8 mouse cellular contexts compared by ENCODE assay signal in genomic region chr5:29569378-29570280, GRCm38 (mm10). TPM values are rescaled to one million over a fixed set of nuclear protein-coding genes. Genes with fewer than 3 reads are reported as not detected.
DNase-seq lines count a peak whose midpoint lies in the region; ATAC-seq and TF ChIP-seq lines count a peak whose summit lies in the region.

No protein-coding gene starts in this region.

- peak overlapping the region; percentile 86 for H3K4me3 ChIP-seq in heart, embryonic 11.5 days (ENCODE audit: low read depth, low read length)
- H3K4me3 ChIP-seq in hindbrain, embryonic 15.5 days: peak overlapping the region; percentile 90
- peak overlapping the region; percentile 90 for H3K4me3 ChIP-seq in liver, postnatal 0 days (ENCODE audit: low read depth, low read length)
- peak overlapping the region; percentile 99 for H3K4me3 ChIP-seq in testis, adult 2 months (ENCODE audit: control insufficient read depth, low read depth, low read length)

- H3K9ac ChIP-seq in heart, embryonic 11.5 days (ENCODE audit: low read depth, low read length): peak overlapping the region; percentile 85
- H3K9ac ChIP-seq in hindbrain, embryonic 15.5 days: peak overlapping the region; percentile 88
- peak overlapping the region; percentile 79 for H3K9ac ChIP-seq in liver, postnatal 0 days (replicated peaks)

- H3K36me3 ChIP-seq in heart, embryonic 11.5 days (ENCODE audit: control insufficient read depth, insufficient read depth, low read length): no peaks in the 10 kb centered on the region; the same call in 1 of the 2 replicates
- H3K36me3 ChIP-seq in hindbrain, embryonic 15.5 days: 0 out of 2 replicates have a peak, but pooled peaks cover 4% of the 10 kb centered on the region
- H3K36me3 ChIP-seq in liver, postnatal 0 days (replicated peaks; ENCODE audit: insufficient read depth, low read length): peaks cover 3% of the 10 kb centered on the region; the same call in 1 of the 2 replicates
- no peaks in the 10 kb centered on the region; the same call in 1 of the 2 replicates for H3K36me3 ChIP-seq in testis, adult 2 months (ENCODE audit: control insufficient read depth, insufficient read depth, low read length)

- intact Hi-C loops in heart, postnatal 25 days (cut with DNase I): loop anchor here (5.0 kb wide), 3 partner anchors 132 to 182 kb away; no protein-coding TSS in a partner anchor

- H3K9me3 ChIP-seq in heart, embryonic 11.5 days (replicated peaks; ENCODE audit: control insufficient read depth, low read length): no peaks in the 10 kb centered on the region
- H3K9me3 ChIP-seq in hindbrain, embryonic 15.5 days: no peaks in the 10 kb centered on the region
- no peaks in the 10 kb centered on the region for H3K9me3 ChIP-seq in liver, postnatal 0 days (ENCODE audit: low read length)

- peak overlapping the region; percentile 91 for H3K27ac ChIP-seq in heart, embryonic 11.5 days (ENCODE audit: low read depth, low read length)
- peak overlapping the region; percentile 92 for H3K27ac ChIP-seq in hindbrain, embryonic 15.5 days (replicated peaks)
- H3K27ac ChIP-seq in liver, postnatal 0 days (ENCODE audit: low read depth): peak overlapping the region; percentile 95
- peak overlapping the region; percentile 91 for H3K27ac ChIP-seq in testis, adult 2 months (ENCODE audit: control insufficient read depth, insufficient read depth, low read depth, low read length)

- no peaks in the 10 kb centered on the region for H3K27me3 ChIP-seq in heart, embryonic 11.5 days (ENCODE audit: control insufficient read depth, insufficient read depth, low read length)
- no peaks in the 10 kb centered on the region for H3K27me3 ChIP-seq in hindbrain, embryonic 15.5 days
- H3K27me3 ChIP-seq in liver, postnatal 0 days (ENCODE audit: insufficient read depth, low read length): no peaks in the 10 kb centered on the region
- no peaks in the 10 kb centered on the region for H3K27me3 ChIP-seq in testis, adult 2 months (ENCODE audit: control insufficient read depth, insufficient read depth, low read length)

- no peak for TF ChIP-seq POLR2A in testis, adult 2 months (IDR thresholded peaks at IDR 0.05; ENCODE audit: control insufficient read depth, low read depth, low read length)

- peak overlapping the region; percentile 98 for H3K4me2 ChIP-seq in heart, embryonic 11.5 days
- H3K4me2 ChIP-seq in hindbrain, embryonic 15.5 days: peak overlapping the region; percentile 76
- H3K4me2 ChIP-seq in liver, postnatal 0 days (ENCODE audit: low read depth, low read length): peak overlapping the region; percentile 95

- peaks cover 10% of the 10 kb centered on the region for H3K4me1 ChIP-seq in heart, embryonic 11.5 days (ENCODE audit: control insufficient read depth, insufficient read depth, low read length)
- peaks cover 34% of the 10 kb centered on the region for H3K4me1 ChIP-seq in hindbrain, embryonic 15.5 days (replicated peaks)
- H3K4me1 ChIP-seq in liver, postnatal 0 days (ENCODE audit: insufficient read depth): peaks cover 17% of the 10 kb centered on the region
- peaks cover 5% of the 10 kb centered on the region for H3K4me1 ChIP-seq in testis, adult 2 months (ENCODE audit: control insufficient read depth, insufficient read depth, low read length)

- no peak for DNase-seq in heart, postnatal 25 days (ENCODE audit: low spot score)
- DNase-seq in A20 (ENCODE audit: low read depth, low spot score): peak; percentile 87
- peak; percentile 77 for DNase-seq in liver, postnatal 0 days
- no peak for DNase-seq in ovary, adult 18-20 months (ENCODE audit: low spot score)

- peak; percentile 61 for TF ChIP-seq CTCF in liver, postnatal 0 days (IDR thresholded peaks at IDR 0.05; ENCODE audit: low read depth)
- TF ChIP-seq CTCF in testis, adult 2 months (IDR thresholded peaks at IDR 0.05; ENCODE audit: control insufficient read depth, insufficient read depth, insufficient replicate concordance, low read depth, low read length): no peak

- ATAC-seq in heart, embryonic 11.5 days (replicated peaks; ENCODE audit: insufficient number of reproducible peaks, low FRiP score, low TSS enrichment): peak; percentile 87
- ATAC-seq in common myeloid progenitor, adult 5-6 weeks (replicated peaks; ENCODE audit: low read depth, poor library complexity, severe bottlenecking): peak; percentile 52
- peak; percentile 69; the same call in 1 of the 2 replicates for ATAC-seq in hindbrain, embryonic 15.5 days (ENCODE audit: low FRiP score, low read depth)
- ATAC-seq in liver, postnatal 0 days: peak; percentile 83

- no peak for TF ChIP-seq EP300 in liver, postnatal 0 days (IDR thresholded peaks at IDR 0.05; ENCODE audit: low read depth)

- 3% methylated on average over 51 of the region's 67 CpGs for whole genome bisulfite sequencing in heart, embryonic 11.5 days (ENCODE audit: insufficient replicate concordance)
- 2% methylated on average over 60 of the region's 67 CpGs for WGBS in hindbrain, embryonic 15.5 days
- 3% methylated on average over 57 of the region's 67 CpGs for WGBS in liver, postnatal 0 days (ENCODE audit: insufficient replicate concordance)

RNA-seq across cellular contexts. Expression of gene Ube3c, which starts 0.6 kb away (rescaled TPM):
- 29.9 and 31.9 TPM in 2 replicates for polyA plus RNA-seq in heart, embryonic 11.5 days (2014; fragmentation: Nextera tagmentation; extraction: Ambion mirVana)
- total RNA-seq in heart, postnatal 25 days (2021): 10 to 100 TPM; 40.3 to 41.5 TPM
- 33.4 and 47.7 TPM in 2 replicates for total RNA-seq in common myeloid progenitor, adult 5-6 weeks (2017)
- polyA plus RNA-seq in hindbrain, embryonic 15.5 days (2015; fragmentation: Nextera tagmentation; extraction: Ambion mirVana): 38.7 and 40.3 TPM in 2 replicates
- 6.8 and 8.0 TPM in 2 replicates for polyA plus RNA-seq in liver, postnatal 0 days (2015; fragmentation: Nextera tagmentation; extraction: Ambion mirVana)
- polyA plus RNA-seq in testis, adult 2 months (2012; rRNA removed): 27.0 and 30.5 TPM in 2 replicates

Comparison
In these comparisons a context has a peak if more than half of its experiments do, and no peak if none do; other contexts are left out.
1. DNase-seq: peak in A20 (single experiment) and liver, postnatal 0 days (single experiment); none in heart, postnatal 25 days (single experiment) and ovary, adult 18-20 months (single experiment).
2. Peak in every context shown above with its lines, with median percentiles within 50 percentile points of each other: ATAC-seq, H3K27ac ChIP-seq, H3K4me2 ChIP-seq, H3K4me3 ChIP-seq and H3K9ac ChIP-seq.